Mouse (Mus musculus) liver, embryonic 11.5 days (tissue): ENCODE data around the gene Thrb. TPM values are rescaled to one million over a fixed set of nuclear protein-coding genes. Genes with fewer than 3 reads are reported as not detected.

Source experiments
- ATAC-seq: fragments of 200-750 bp; cut with Nextera tagmentation; replicated peaks from 2 replicates; pipeline ENCODE4 v1.8.0; 2017; ENCODE audit warnings: moderate number of reproducible peaks, mild to moderate bottlenecking, moderate TSS enrichment, moderate library complexity; ENCODE audit not compliant: low FRiP score
- DNase-seq: peaks from one replicate; pipeline ENCODE4 v3.0.0-alpha.2; 2017; ENCODE audit warnings: low spot score
- H3K27ac ChIP-seq: fragments of 300-500 bp; sonication (generic); 2 replicates; pipeline ENCODE4 v1.5.1; 2014; ENCODE audit warnings: mild to moderate bottlenecking, low read depth, low read length, control low read depth
- H3K27me3 ChIP-seq: fragments of 300-500 bp; sonication (generic); replicated peaks from 2 replicates; pipeline ENCODE4 v1.6.1; 2014; ENCODE audit warnings: low read length, mixed read lengths; ENCODE audit not compliant: control insufficient read depth, insufficient read depth
- H3K36me3 ChIP-seq: fragments of 300-500 bp; sonication (generic); 2 replicates; pipeline ENCODE4 v1.6.1; 2014; ENCODE audit warnings: mild to moderate bottlenecking, low read length, moderate library complexity, mixed read lengths; ENCODE audit not compliant: control insufficient read depth, insufficient read depth
- H3K4me1 ChIP-seq: fragments of 300-500 bp; sonication (generic); replicated peaks from 2 replicates; pipeline ENCODE4 v1.6.1; 2014; ENCODE audit warnings: low read length, mixed read lengths; ENCODE audit not compliant: control insufficient read depth, insufficient read depth
- H3K4me2 ChIP-seq: fragments of 300-500 bp; sonication (generic); 2 replicates; pipeline ENCODE4 v1.6.1; 2014; ENCODE audit warnings: mild to moderate bottlenecking, control low read depth, moderate library complexity
- H3K4me3 ChIP-seq: fragments of 300-500 bp; sonication (generic); 2 replicates; pipeline ENCODE4 v1.5.1; 2014; ENCODE audit warnings: low read depth, low read length, control low read depth
- H3K9ac ChIP-seq: fragments of 300-500 bp; sonication (generic); 2 replicates; pipeline ENCODE4 v1.6.1; 2014; ENCODE audit warnings: low read depth, low read length, control low read depth
- H3K9me3 ChIP-seq: fragments of 300-500 bp; sonication (generic); 2 replicates; pipeline ENCODE4 v1.6.1; 2016; ENCODE audit warnings: low read length, inconsistent platforms, mixed read lengths; ENCODE audit not compliant: control insufficient read depth
- WGBS: fragments of 180-500 bp; shearing (Covaris S2); extraction: QIAGEN DNeasy Blood & Tissue Kit; methylation state at CpG from one replicate; pipeline ENCODE4 v1.1.7; 2014; 5-methylcytosine and 5-hydroxymethylcytosine counted together
- polyA plus RNA-seq: library from polyadenylated mRNA; unstranded; fragments of >200 nt; fragmentation: Nextera tagmentation; extraction: Ambion mirVana; gene quantifications from 2 replicates; pipeline ENCODE4 v1.2.1, GENCODE M21; 2014

Thrb gene
- polyA plus RNA-seq, 1 experiment from 2014 or later: 1.7 TPM

DNA sequence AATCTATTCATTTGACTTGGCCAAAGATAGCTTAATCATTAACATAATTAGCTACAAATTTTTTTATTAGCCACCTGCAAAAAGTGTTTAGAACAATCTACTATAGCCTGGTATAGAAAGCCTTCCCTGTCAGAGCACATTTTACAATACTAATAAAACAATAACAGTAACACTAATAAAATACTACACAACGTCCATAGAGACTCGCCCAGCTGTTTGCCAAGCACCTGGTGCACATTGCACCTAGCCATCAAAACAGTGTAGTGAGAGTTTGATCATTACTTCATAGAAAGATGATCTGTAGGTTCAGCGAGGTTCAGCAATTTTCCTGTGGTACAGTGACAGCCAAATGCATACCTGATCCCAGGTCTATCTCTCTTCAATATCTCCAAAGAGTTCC lies 26.9 kb downstream of the Thrb start:
- no peak overlapping the region for H3K27ac ChIP-seq
- H3K9ac ChIP-seq: no peak overlapping the region
- DNase-seq (no peak), ATAC-seq (no peak)
- H3K4me2 ChIP-seq: no peak overlapping the region
- no peaks in the 10 kb centered on the region for H3K36me3 ChIP-seq
- no peaks in the 10 kb centered on the region for H3K27me3 ChIP-seq
- no peaks in the 10 kb centered on the region for H3K9me3 ChIP-seq
- H3K4me3 ChIP-seq: no peak overlapping the region
- no peaks in the 10 kb centered on the region for H3K4me1 ChIP-seq
- 71% methylated on average over 3 of the region's 3 CpGs for WGBS

DNA sequence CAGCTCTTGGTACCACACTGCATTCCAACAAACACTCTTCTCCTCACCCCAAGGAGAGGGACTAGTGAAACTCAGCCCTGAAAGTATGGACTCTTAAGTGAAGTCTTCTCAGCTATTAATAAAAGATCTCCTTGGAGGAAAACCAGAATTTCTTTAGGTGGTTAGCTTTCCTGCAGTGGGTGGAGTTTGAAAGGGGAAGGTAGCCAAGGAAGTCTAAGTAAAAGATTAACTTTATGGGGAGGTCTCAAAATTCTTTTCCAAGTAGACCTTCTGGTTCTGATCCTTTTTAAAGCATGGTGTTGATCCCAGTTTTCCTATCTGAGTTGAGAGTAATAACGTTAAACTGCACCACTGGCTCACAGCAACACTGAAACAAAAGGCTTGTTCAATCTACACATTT lies 31.2 kb downstream of the Thrb start:
- no peaks in the 10 kb centered on the region for H3K36me3 ChIP-seq
- no peaks in the 10 kb centered on the region for H3K9me3 ChIP-seq
- DNase-seq (no peak), ATAC-seq (no peak)
- WGBS: 42% methylated on average over 1 of the region's 1 CpGs
- no peaks in the 10 kb centered on the region for H3K4me1 ChIP-seq
- H3K4me2 ChIP-seq: no peak overlapping the region
- no peak overlapping the region for H3K4me3 ChIP-seq
- no peak overlapping the region for H3K9ac ChIP-seq
- no peak overlapping the region for H3K27ac ChIP-seq
- H3K27me3 ChIP-seq: no peaks in the 10 kb centered on the region

DNA sequence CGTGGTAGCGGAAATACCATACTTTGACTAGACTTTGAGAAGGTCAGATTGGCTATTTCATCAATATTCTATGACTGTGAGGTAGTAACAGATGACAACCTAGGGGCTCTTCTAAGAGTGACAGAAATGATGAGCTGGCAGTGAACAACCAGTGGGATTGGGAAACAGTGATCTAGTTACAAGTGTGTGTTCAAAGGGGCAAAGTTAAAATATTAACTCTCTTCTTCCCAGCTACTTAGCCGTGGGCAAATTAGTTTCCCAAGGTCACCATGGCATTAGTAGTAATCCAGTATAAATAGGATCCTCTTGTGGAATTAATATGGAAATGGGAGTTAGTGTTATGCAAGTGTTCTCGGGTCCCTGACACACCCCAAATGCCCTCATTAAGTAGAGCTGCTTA lies 35.5 kb downstream of the Thrb start:
- Histone ChIP-seq H3K9ac (no peak overlapping the region), H3K27ac (no peak overlapping the region), H3K36me3 (no peaks in the 10 kb centered on the region), H3K27me3 (no peaks in the 10 kb centered on the region), H3K4me2 (no peak overlapping the region), H3K9me3 (no peaks in the 10 kb centered on the region), H3K4me3 (no peak overlapping the region), H3K4me1 (no peaks in the 10 kb centered on the region)
- ATAC-seq (no peak), DNase-seq (no peak)
- WGBS: 69% methylated on average over 4 of the region's 4 CpGs

DNA sequence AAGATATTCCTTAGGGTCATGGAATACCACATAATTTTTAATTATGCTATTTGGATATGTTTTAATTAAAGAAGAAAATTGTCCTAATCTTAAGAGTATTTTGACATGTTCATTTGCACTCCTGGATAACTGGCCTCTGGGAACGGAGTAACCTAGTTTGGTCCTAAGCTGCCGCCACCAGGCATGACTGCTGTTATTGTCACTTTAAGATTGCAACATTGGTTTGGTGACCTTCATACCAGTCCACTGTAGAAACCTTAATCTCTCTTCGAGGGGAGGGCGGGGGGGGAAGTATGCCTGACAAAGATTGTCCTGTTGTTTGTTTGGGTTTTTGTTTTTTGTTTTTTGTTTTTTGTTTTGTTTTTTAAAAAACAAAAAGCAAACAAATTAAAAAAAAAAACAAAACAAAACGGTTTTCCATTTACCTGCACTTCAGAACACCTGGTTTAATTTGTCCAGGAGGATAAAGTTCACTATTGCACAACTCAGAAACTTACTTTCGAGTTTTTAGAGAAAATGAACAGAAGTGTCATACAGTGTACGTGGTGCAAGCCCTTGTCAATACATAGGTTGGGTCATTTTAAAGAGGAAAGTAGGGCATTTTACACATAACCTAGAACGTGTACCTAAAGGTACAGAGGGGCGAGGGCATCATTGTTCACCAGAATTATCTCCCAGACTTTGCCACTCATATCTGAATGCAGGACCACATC lies 38.0 kb downstream of the Thrb start:
- 76% methylated on average over 9 of the region's 9 CpGs for WGBS
- Histone ChIP-seq H3K9me3 (no peaks in the 10 kb centered on the region), H3K27me3 (no peaks in the 10 kb centered on the region), H3K9ac (no peak overlapping the region), H3K36me3 (no peaks in the 10 kb centered on the region), H3K4me1 (no peaks in the 10 kb centered on the region), H3K4me2 (no peak overlapping the region), H3K27ac (no peak overlapping the region), H3K4me3 (no peak overlapping the region)
- no peak for ATAC-seq
- DNase-seq: no peak

DNA sequence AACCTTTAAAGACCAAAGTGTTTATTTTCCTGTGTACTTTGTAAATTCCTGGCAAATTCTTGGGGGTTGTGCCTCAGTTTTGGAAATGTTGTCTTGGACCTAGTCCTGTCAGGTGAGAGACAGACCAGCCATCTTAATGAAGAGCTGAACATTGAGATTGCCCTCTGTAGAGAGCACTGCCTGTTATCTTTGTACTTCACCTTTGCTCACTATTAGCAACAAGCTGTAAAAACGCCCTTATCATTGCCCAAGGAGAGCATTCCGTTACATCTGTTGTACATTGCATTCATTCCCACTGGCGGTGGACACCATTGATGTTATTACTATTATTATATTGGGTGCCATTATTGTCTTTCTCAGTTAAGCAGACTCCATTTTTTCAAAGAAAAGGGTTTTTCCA lies 40.2 kb downstream of the Thrb start:
- H3K27ac ChIP-seq: no peak overlapping the region
- H3K9me3 ChIP-seq: no peaks in the 10 kb centered on the region
- DNase-seq: no peak
- peak; percentile 56 for ATAC-seq
- H3K27me3 ChIP-seq: no peaks in the 10 kb centered on the region
- WGBS: 73% methylated on average over 3 of the region's 3 CpGs
- no peak overlapping the region for H3K4me3 ChIP-seq
- no peak overlapping the region for H3K4me2 ChIP-seq
- no peaks in the 10 kb centered on the region for H3K4me1 ChIP-seq
- no peaks in the 10 kb centered on the region for H3K36me3 ChIP-seq
- H3K9ac ChIP-seq: no peak overlapping the region

DNA sequence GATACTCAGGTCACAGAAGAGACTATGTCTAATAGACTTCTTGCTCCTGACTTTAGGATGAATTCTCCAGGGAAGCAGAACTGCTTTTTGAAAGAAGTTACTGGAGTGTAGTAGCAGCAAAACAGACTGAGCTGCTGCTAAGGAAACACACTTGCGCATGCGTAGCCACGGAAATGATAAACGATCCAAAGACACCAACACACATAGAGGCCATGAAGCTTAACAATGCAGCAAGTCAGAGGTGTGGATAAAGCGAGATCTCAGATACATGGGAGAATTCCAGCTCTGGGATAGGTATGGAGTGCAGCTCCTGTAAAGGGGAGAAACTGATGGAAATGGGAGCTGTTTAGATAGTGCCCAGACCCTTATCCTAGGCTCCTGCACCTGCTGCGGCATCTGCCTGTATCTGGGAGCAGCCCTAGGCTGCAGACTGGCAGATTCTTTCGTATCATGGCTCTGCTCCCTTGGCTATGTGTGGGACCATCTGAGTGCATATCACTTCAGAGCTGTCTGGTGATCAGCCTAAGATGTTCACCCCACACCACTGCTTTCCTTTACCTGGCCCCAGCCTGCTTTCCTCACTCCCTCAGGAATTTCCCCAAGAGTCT lies 53.3 kb downstream of the Thrb start:
- Histone ChIP-seq H3K4me2 (no peak overlapping the region), H3K27me3 (no peaks in the 10 kb centered on the region), H3K27ac (no peak overlapping the region), H3K4me3 (no peak overlapping the region), H3K9ac (no peak overlapping the region), H3K4me1 (no peaks in the 10 kb centered on the region), H3K9me3 (no peaks in the 10 kb centered on the region), H3K36me3 (no peaks in the 10 kb centered on the region)
- 81% methylated on average over 7 of the region's 7 CpGs for WGBS
- no peak for DNase-seq
- no peak for ATAC-seq

DNA sequence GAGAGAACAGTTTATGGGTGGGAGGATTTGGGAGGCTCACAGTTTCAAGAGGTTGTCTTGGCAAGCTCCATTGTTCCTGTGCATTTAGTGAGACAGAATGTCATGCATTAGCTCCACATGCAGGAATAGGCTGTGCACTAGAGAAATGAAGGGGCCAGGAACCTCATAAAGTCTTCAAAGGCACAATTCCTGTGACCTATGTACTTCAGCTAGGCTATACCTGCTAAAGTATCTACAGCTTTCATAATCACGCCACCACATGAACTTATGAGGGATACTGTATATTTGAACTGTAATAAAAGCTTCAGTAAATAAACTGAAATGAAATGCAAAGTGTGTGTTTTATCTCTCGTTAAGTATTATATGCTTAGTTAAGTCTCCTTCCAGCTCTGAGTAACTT lies 59.4 kb downstream of the Thrb start:
- H3K4me2 ChIP-seq: no peak overlapping the region
- H3K4me3 ChIP-seq: no peak overlapping the region
- H3K36me3 ChIP-seq: no peaks in the 10 kb centered on the region
- H3K4me1 ChIP-seq: no peaks in the 10 kb centered on the region
- no peak overlapping the region for H3K27ac ChIP-seq
- ATAC-seq (no peak), DNase-seq (no peak)
- WGBS: 71% methylated on average over 2 of the region's 2 CpGs
- H3K9me3 ChIP-seq: no peaks in the 10 kb centered on the region
- no peak overlapping the region for H3K9ac ChIP-seq
- H3K27me3 ChIP-seq: no peaks in the 10 kb centered on the region

DNA sequence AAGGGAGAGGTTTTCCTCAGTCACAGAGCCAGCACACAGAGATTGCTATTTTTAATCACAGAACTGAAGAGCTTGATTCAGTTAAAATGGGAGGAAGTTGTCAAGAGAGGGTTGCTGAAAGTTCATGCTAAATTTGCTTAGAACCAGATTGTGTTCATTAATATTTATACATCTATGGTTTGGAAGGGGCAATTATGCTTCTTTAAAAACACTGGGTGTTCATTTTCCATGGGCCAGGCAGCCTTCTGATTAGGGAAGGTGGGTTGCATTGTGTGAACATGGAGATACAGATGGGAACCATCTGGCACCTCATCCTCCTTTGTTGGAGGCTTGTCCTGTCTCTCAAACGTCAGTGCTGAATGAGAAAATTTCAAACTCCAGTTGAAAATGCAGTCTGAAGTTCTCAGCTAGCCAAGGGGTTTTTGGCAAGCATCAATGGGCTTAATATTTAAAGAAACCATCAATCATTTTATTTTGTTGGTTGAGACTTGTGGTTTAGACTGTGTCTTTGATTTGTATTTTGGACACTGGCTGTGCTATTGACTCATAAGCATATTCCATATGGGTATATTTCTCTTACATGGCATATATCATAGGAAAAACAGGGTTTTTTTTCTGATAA lies 62.9 kb downstream of the Thrb start:
- no peaks in the 10 kb centered on the region for H3K4me1 ChIP-seq
- no peak overlapping the region for H3K4me2 ChIP-seq
- no peaks in the 10 kb centered on the region for H3K9me3 ChIP-seq
- H3K4me3 ChIP-seq: no peak overlapping the region
- no peaks in the 10 kb centered on the region for H3K36me3 ChIP-seq
- no peak overlapping the region for H3K27ac ChIP-seq
- no peaks in the 10 kb centered on the region for H3K27me3 ChIP-seq
- WGBS: 46% methylated on average over 1 of the region's 1 CpGs
- no peak overlapping the region for H3K9ac ChIP-seq
- DNase-seq: no peak
- ATAC-seq: no peak

DNA sequence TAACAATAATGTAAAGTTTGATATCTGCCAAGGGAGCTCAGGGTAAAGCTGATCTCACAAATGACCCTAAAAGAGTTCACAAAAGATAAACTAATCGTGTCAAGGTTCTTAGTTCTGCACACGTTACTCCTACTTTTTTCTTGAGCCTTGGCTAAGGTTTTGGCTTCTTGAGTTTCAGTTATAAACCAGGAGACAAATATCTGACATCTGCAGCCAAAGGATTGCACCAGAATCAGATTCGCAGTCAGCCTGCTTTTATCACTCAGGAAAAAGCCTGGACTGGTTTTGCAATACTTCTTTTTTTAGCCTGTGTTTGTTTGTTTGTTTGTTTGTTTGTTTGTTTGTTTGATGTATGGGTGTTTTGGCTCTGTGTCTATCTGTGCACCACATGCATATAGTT lies 64.5 kb downstream of the Thrb start:
- Histone ChIP-seq H3K9ac (no peak overlapping the region), H3K4me1 (no peaks in the 10 kb centered on the region), H3K9me3 (no peaks in the 10 kb centered on the region), H3K4me2 (no peak overlapping the region), H3K36me3 (no peaks in the 10 kb centered on the region), H3K27ac (no peak overlapping the region), H3K27me3 (no peaks in the 10 kb centered on the region), H3K4me3 (no peak overlapping the region)
- no peak for ATAC-seq
- WGBS: 63% methylated on average over 3 of the region's 3 CpGs
- DNase-seq: no peak
